Mouse (Mus musculus) megakaryocyte-erythroid progenitor cell, adult 5-6 weeks (primary cell): ENCODE results near the gene Yipf2. TPM values are rescaled to one million over a fixed set of nuclear protein-coding genes. Genes with fewer than 3 reads are reported as not detected.

Experiments
- ATAC-seq: replicated peaks from 2 replicates; pipeline ENCODE4 v1.8.0; 2016; ENCODE audit warnings: mild to moderate bottlenecking, inconsistent platforms; ENCODE audit not compliant: severe bottlenecking, poor library complexity, low FRiP score, low TSS enrichment
- total RNA-seq, 2 experiments: library from RNA; stranded (forward) in 1 of 2; stranded (reverse) in 1 of 2; fragments of 200-1000, 215-1000 nt in 1 of 2; fragments of >200 nt in 1 of 2; fragmentation: Nextera tagmentation in 1 of 2; gene quantifications; 2 replicates each; pipeline ENCODE4 v1.2.3; 2014 to 2017

Yipf2 gene
- total RNA-seq (2014; fragmentation: Nextera tagmentation), result 3.6 and 5.6 TPM in 2 replicates
- total RNA-seq (2017), result 3.1 and 4.9 TPM in 2 replicates

- peak; percentile 71 for ATAC-seq
These were observed at the start of gene Yipf2, which contains the start of gene Timm29 for GRCm38 (mm10) chr9:21592703-21593121. Yipf2 (minus strand) TSS chr9:21592828. Timm29 (plus strand) TSS chr9:21592722.

GRCm38 (mm10) chr9:21639031-21639430 lies 46.4 kb upstream of the Yipf2 start:
- no peak for ATAC-seq

- no peak for ATAC-seq
These were observed 43.0 kb upstream of the Yipf2 start for GRCm38 (mm10) chr9:21635639-21636038.

- ATAC-seq, result no peak
These were observed 40.5 kb upstream of the Yipf2 start for GRCm38 (mm10) chr9:21633106-21633505.

GRCm38 (mm10) chr9:21630673-21631072 lies 38.0 kb upstream of the Yipf2 start:
- peak; percentile 67 for ATAC-seq

GRCm38 (mm10) chr9:21627145-21627795 lies 34.6 kb upstream of the Yipf2 start:
- ATAC-seq, result no peak

- no peak for ATAC-seq
These were observed 33.9 kb upstream of the Yipf2 start for GRCm38 (mm10) chr9:21626571-21626970.

GRCm38 (mm10) chr9:21625342-21626339 lies 33.0 kb upstream of the Yipf2 start:
- no peak for ATAC-seq

GRCm38 (mm10) chr9:21622676-21623075 lies 30.0 kb upstream of the Yipf2 start:
- 0 out of 2 replicates have a peak, but pooled peaks have one; percentile 54 for ATAC-seq

GRCm38 (mm10) chr9:21620229-21620628 lies 27.6 kb upstream of the Yipf2 start:
- ATAC-seq, result no peak

- ATAC-seq, result no peak
These were observed 24.4 kb upstream of the Yipf2 start for GRCm38 (mm10) chr9:21617066-21617465.

- peak; percentile 40 for ATAC-seq
These were observed 23.7 kb upstream of the Yipf2 start for GRCm38 (mm10) chr9:21616232-21616781.

GRCm38 (mm10) chr9:21615617-21616231 lies 23.1 kb upstream of the Yipf2 start, which contains the start of gene Smarca4:
Smarca4 (plus strand) TSS chr9:21616169.
- ATAC-seq, result peak; percentile 93

- ATAC-seq, result no peak
These were observed 22.4 kb upstream of the Yipf2 start for GRCm38 (mm10) chr9:21614864-21615616.

GRCm38 (mm10) chr9:21609861-21610260 lies 17.2 kb upstream of the Yipf2 start:
- no peak for ATAC-seq

GRCm38 (mm10) chr9:21606648-21607047 lies 14.0 kb upstream of the Yipf2 start:
- ATAC-seq, result no peak

GRCm38 (mm10) chr9:21605865-21606264 lies 13.2 kb upstream of the Yipf2 start:
- no peak for ATAC-seq

- no peak for ATAC-seq
These were observed 11.5 kb upstream of the Yipf2 start for GRCm38 (mm10) chr9:21604119-21604518.
